Mouse (Mus musculus) left cerebral cortex, postnatal 14 days (tissue): Measurements from ENCODE around the gene Aasdh. TPM values are rescaled to one million over a fixed set of nuclear protein-coding genes. Genes with fewer than 3 reads are reported as not detected.

Source experiments
- DNase-seq, 2 experiments: peaks; one replicate each; pipeline ENCODE4 v3.0.0; 2021 to 2022; ENCODE audit warnings: low spot score in 2 of 2, mixed read lengths in 1 of 2
- intact Hi-C: fragments of 180-260 bp; cut with DNase I; formaldehyde crosslinking; loops from one replicate; pipeline ENCODE4 v1.15.1; 2025
- total RNA-seq, 2 experiments: library from RNA; stranded (reverse); gene quantifications; 2 replicates each; pipeline ENCODE4 v1.2.3; 2021

The Aasdh gene
- total RNA-seq, 2 experiments from 2014 or later, result 19.6 to 20.2 TPM

DNA sequence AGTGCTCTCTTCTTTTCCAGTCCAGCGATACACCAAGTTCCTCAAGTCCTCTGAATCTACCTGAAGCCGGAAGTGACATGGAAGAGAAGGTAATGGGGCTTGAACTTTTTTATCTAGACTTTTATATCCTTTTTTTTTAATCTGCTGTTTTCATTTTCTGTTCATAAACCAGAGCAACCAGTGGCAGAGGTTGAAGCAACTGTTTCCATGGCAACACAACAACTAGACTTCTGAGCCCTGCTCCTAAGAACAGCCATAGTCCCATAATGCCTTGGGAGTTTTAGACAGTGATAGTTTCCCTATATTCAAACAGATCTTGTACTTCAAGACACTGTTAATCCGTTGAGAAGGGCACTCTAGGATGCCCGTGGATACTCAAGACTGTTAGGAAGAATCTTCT, 54.0 kb downstream of the Aasdh start:
- DNase-seq, result no peak
- intact Hi-C loops, result loop anchor here (5.0 kb wide), 1 partner anchor 264 kb away; the partner anchor contains the start of gene Cep135

DNA sequence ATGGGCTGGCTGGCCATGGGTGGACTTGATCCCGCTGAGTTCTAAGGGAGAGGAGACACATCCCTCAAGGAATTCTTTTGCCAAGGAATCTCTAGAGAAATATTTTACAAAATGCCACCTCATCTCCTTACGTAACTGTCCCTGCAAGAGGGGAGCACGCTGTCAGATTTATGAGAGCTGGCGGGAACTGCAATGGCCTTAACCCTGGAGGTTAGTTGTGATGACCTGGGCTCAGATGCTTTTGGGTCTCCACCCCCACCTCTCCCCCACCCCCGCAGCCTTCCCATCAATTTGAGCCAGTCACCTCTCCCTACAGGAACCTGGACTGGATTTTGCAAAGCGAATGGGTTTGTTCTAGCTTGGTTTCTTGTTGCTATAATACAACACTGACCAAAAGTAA, 58.2 kb downstream of the Aasdh start:
- intact Hi-C loops, result no loop called here
- no peak for DNase-seq

DNA sequence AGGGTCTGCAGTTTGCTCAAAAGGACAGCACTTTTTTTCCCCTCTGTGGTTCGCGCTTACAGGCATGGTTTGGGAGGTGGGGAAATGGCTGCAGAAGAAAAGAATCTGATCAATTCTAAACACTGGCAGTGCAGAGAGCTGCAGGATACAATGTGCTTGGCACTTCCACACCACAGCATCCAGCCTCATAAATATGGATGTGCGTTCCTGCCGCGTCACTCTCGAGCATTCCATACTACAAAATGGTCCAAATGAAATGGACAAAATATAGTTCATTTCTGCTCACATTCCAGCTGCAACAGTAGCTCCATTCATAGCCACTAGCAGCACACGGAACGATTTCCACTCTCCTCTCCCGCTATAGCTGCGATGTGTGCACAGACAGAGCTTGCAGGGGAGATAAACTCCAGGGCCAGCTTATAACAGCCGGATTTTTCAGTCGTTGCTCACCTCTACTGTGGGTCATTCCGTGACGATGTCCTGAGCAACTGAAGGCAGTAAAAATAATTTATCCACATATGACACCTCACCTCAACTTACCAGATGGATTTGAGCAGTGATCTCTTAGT, 60.6 kb downstream of the Aasdh start:
- intact Hi-C loops, result loop anchor here (5.0 kb wide), 3 partner anchors 62 to 187 kb away; partner anchors contain the start of gene C530008M17Rik
- no peak for DNase-seq

DNA sequence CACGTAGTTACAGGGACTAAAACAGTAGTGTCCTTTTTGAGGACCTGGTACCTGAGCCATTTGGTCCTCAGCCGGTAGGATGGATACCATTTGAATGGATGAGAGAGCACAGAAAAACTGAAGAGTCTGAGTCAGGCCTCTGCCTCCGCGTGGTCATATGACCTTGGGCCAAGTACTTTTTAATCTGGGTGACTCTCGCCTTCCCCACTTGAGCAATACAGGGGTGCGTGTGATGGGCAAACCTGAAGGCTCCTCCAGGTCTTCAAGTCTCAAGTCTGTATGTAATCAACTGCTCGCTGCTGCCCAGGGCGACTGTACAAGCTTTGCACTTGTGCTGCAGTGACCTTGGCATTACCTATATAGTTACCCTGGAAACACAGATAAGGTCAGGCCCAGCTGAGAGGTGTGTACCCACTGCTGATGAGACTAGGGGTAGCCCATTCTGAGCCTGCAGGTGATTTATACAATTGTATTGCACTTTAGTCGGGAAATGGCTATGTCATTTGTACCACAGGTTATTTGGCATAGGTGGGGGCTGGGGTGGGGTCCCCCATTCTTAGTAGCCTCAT, 61.4 kb downstream of the Aasdh start:
- intact Hi-C loops, result loop anchor here (5.0 kb wide), 3 partner anchors 62 to 187 kb away; partner anchors contain the start of gene C530008M17Rik
- DNase-seq, result no peak

DNA sequence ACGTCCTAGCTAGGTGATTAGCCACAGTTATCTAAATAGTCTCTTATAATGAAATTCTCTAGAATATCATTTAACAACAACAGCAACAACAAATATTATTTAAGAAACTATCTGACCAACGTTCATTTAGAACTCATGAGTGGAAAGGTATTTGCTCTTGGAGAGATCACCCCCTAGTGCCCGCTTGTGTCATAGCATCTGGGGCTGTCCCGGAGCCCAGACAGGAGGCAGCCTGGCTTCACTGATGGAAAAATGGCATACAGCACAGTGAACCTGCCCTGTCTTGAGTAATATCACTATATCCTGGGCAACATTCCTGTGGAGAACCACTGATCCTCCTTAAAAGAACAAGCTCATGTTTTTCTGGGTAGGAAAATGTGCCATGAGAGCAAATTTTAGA, 61.9 kb downstream of the Aasdh start:
- intact Hi-C loops, result loop anchor here (5.0 kb wide), 3 partner anchors 61 to 186 kb away; partner anchors contain the start of gene C530008M17Rik

DNA sequence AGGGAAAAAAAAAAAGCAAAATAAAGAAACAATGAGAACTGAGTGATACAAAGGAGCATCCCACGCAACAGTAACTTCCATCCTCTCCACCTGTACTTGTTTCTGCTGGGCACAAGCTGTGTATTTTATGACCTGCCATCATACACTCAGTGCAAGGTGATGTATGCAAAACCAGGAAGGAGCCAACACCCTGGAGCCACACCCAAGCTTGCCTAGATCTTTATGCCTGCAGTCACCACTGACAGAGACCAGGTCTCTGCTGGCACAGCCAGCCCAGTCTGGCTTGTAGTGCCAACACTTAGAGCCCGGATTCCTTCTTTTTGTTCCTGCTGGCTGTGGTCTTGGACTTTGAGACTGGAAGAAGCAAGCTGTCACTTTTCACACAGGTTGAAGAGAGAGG, 63.5 kb downstream of the Aasdh start:
- intact Hi-C loops, result loop anchor here (5.0 kb wide), 3 partner anchors 60 to 185 kb away; partner anchors contain the start of gene C530008M17Rik
- DNase-seq, result no peak

More for the DNA sequence above, 61.9 kb downstream of the Aasdh start:
- DNase-seq, result peak; percentile 60 to 81

DNA sequence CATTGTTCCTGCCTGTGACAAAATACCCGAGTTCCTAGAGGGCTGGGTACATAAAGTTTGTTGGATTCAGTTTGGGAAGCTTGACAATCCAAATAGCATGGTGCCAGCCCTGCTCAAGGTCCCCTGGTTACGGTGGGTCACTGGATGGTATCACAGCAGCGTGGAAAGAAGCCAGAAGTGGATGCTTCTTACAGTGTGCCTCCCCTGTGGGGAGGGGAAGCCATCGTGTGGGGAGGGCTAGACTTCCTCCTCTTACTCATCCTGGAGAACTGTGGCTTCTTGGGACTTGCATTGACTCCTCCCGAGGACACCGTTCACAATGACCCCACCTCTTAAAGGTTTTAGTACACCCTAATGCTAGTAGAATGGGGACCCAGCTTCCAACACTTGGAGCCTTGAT, 65.5 kb downstream of the Aasdh start:
- DNase-seq, result no peak
- intact Hi-C loops, result loop anchor here (5.0 kb wide), 3 partner anchors 57 to 182 kb away; partner anchors contain the start of gene C530008M17Rik

DNA sequence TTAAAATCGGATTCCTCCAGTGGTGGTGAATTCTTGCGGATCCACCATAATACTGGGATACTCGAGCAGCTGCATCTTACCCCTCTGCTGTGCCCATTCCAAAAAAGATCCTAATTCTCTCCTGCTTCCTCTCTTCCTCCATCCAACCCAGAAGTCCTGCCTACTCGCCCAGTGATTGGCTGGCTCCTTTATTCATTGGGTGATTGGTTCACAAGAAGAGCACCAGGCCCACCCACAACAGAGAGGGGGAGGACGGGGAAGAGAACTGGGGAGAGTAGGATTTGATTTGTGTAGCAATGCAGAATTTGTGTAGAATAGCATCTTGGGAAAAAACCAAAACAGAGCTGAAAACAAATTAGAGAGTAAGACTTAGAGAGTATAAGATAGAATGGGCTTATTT, 68.3 kb downstream of the Aasdh start:
- intact Hi-C loops, result no loop called here
- peak in 1 of 2 experiments; percentile 40 for DNase-seq

DNA sequence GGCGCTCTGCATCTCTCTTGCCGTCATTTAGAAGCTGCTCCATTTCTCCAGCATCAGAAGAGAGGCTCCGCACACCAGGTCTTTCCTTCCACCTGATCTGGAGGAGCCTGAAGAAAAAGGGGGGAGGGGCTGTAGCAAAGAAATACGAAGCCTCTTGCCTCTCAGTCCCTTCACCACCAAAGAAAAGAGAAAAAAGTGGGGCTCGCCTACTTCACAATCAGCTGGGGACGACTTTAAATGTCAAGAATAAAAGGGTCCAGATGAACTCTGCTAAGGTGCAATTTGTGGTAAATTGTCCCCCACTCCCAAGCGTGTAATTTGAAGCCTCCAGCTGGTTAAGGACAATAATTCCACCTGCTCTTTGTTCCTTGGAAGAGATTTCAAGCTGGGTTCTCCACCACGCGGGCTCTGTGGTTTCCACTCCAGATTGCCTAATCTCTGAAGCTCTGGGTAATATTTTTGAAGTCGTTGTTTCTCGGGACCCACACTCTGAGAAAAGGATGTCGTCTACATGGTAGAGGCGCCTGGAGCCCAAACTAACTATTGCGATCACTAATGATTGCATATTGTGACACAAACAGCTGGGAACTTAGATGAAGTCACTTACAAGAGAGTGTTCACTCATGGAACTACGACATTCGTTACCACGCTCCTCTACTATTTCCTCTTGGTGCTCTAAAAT, 72.6 kb downstream of the Aasdh start:
- intact Hi-C loops, result no loop called here
- no peak for DNase-seq

DNA sequence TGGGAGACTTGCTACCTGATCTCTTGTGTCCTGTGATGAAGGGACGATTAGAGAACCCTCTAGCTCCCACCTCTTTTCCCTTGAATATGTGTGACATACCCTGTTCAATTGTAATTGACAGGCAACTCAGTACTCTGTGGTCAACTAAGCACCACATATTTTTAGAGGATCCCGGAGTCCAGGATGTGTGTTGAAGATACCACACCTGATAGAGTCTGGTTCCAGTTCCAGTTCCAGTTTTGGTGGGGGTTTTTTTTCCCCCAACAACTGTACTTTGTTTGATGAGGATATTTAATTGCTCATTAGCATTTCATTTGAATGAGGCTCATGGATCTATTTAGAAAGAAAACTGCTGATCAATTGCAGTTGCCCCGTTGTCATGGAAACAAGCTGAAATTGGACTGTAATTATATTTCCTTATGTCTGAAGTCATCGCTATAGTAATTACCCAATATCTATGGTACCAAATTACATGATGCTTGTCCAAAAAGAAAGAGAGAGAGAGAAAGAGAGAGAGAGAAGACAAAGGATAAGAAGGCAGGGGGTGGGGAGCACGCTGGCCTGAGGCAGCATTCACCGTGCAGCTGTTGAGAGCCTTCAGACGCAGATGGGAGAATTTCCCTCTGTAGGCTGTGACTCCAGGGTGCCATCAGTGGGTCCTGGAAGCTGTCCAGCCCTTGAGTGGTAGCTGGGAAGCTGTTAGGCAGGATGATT, 76.6 kb downstream of the Aasdh start:
- intact Hi-C loops, result no loop called here
- DNase-seq, result peak; percentile 32 to 59

Other genes with a start within 250 kb of the Aasdh start
- gene C530008M17Rik, start 249.0 kb downstream of the Aasdh start, total RNA-seq, result 10 to 100 TPM; 85.4 to 87.6 TPM
- gene Paics, start 45.8 kb upstream of the Aasdh start, total RNA-seq, result 10 to 100 TPM; 95.7 to 95.9 TPM
- 10 to 100 TPM; 20.1 to 20.4 TPM for gene Ppat, start 46.1 kb upstream of the Aasdh start, total RNA-seq
- 100 to 1,000 TPM; 111 to 116 TPM for gene Srp72, start 69.2 kb upstream of the Aasdh start, total RNA-seq
- not detected for gene Arl9, start 98.5 kb upstream of the Aasdh start, total RNA-seq
- gene Thegl, start 110.5 kb upstream of the Aasdh start, total RNA-seq, result under 1 TPM; 0.55 to 0.83 TPM
- gene Hopx, start 209.6 kb upstream of the Aasdh start, total RNA-seq, result 10 to 100 TPM; 21.4 to 26.3 TPM